Mouse (Mus musculus) ES-Bruce4 (cell line): ENCODE data around the gene Cpt1b.

ENCODE experiments used
- CTCF ChIP-seq: IDR thresholded peaks from one replicate; pipeline ENCODE4 v1.8.1; 2011; ENCODE audit warnings: low read depth, low read length
- EP300 ChIP-seq: IDR thresholded peaks from 2 replicates; pipeline ENCODE4 v1.6.1; 2011; ENCODE audit warnings: low read depth, low read length; ENCODE audit not compliant: insufficient read depth
- POLR2A ChIP-seq: IDR thresholded peaks from one replicate; pipeline ENCODE4 v1.8.1; 2011; ENCODE audit warnings: low read length; ENCODE audit not compliant: insufficient read depth

DNA sequence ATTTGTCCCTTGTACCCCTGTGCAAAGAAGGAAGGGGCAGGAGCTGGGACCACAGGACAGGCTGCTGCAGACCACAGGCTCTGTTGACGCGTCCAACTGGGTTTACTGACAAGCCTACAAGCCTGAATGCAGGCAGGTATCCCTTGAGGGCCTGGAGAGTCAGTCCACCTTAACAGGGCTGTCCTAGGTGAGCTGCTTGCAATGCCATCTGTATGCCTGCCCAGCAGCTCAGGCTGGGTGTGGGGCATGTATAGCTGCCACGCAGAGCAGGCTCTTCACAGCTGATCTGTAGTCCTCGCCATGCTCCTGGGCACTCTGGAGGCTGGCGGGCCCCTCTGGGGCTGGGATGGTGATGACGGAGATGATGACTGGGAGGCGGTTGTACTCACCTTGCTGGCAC, 41.0 kb downstream of the Cpt1b start, which contains the start of gene Klhdc7b:
- no peak for TF ChIP-seq CTCF
- TF ChIP-seq EP300, result no peak
- TF ChIP-seq POLR2A, result no peak
